Mouse (Mus musculus) embryonic facial prominence, embryonic 10.5 days (tissue): ENCODE data around the gene Gm7233. TPM values are rescaled to one million over a fixed set of nuclear protein-coding genes. Genes with fewer than 3 reads are reported as not detected.
"Not testable (repeated sequence)": the region's sequence is repeated elsewhere in the genome, so short reads cannot be mapped to it uniquely, and the experiment has no call there.

Experiments
- DNase-seq: peaks from one replicate; pipeline ENCODE4 v3.0.0-alpha.2; 2017; ENCODE audit warnings: low spot score
- H3K27ac ChIP-seq: fragments of 300-500 bp; sonication (generic); replicated peaks from 2 replicates; pipeline ENCODE4 v1.5.1; 2016; ENCODE audit warnings: mild to moderate bottlenecking
- H3K27me3 ChIP-seq: fragments of 300-500 bp; sonication (generic); replicated peaks from 2 replicates; pipeline ENCODE4 v1.6.1; 2016; ENCODE audit warnings: low read depth, mild to moderate bottlenecking; ENCODE audit not compliant: poor library complexity, severe bottlenecking
- H3K36me3 ChIP-seq: fragments of 300-500 bp; sonication (generic); replicated peaks from 2 replicates; pipeline ENCODE4 v1.6.1; 2016; ENCODE audit warnings: mild to moderate bottlenecking, moderate library complexity
- H3K4me1 ChIP-seq: fragments of 300-500 bp; sonication (generic); 2 replicates; pipeline ENCODE4 v1.6.1; 2016
- H3K4me3 ChIP-seq: fragments of 300-500 bp; sonication (generic); 2 replicates; pipeline ENCODE4 v1.5.1; 2016; ENCODE audit warnings: mild to moderate bottlenecking, moderate library complexity
- H3K9me3 ChIP-seq: fragments of 300-500 bp; sonication (generic); 2 replicates; pipeline ENCODE4 v1.6.1; 2016; ENCODE audit warnings: mild to moderate bottlenecking
- WGBS: fragments of 180-500 bp; shearing (Covaris S2); methylation state at CpG from one replicate; pipeline ENCODE4 v1.1.7; 2016; 5-methylcytosine and 5-hydroxymethylcytosine counted together
- polyA plus RNA-seq: library from polyadenylated mRNA; unstranded; fragments of >200 nt; fragmentation: Nextera tagmentation; extraction: Ambion mirVana; gene quantifications from 2 replicates; pipeline ENCODE4 v1.2.1, GENCODE M21; 2016

The Gm7233 gene
- polyA plus RNA-seq, result not detected in 2 replicates

GRCm38 (mm10) chr14:43179567-43179966 is at the start of gene Gm7233:
Gene Gm7233, plus strand, starts transcription at chr14:43179867.
- H3K27me3 ChIP-seq, DNase-seq, H3K9me3 ChIP-seq, H3K27ac ChIP-seq, H3K4me3 ChIP-seq, H3K4me1 ChIP-seq, H3K36me3 ChIP-seq: not testable (repeated sequence)
- WGBS, result 79% methylated on average over 5 of the region's 5 CpGs

- H3K4me1 ChIP-seq, H3K9me3 ChIP-seq, H3K27me3 ChIP-seq, H3K4me3 ChIP-seq, DNase-seq, H3K36me3 ChIP-seq, H3K27ac ChIP-seq: not testable (repeated sequence)
- WGBS, result 61% methylated on average over 4 of the region's 4 CpGs
These were observed 12.5 kb upstream of the Gm7233 start for GRCm38 (mm10) chr14:43167189-43167588.

GRCm38 (mm10) chr14:43167942-43168341 is 11.7 kb upstream of the Gm7233 start:
- H3K27me3 ChIP-seq, H3K4me3 ChIP-seq, H3K4me1 ChIP-seq, H3K9me3 ChIP-seq, H3K27ac ChIP-seq, DNase-seq, H3K36me3 ChIP-seq: not testable (repeated sequence)
- WGBS, result no CpG with 5 or more reads among the region's 10 CpGs

- H3K4me1 ChIP-seq, H3K27me3 ChIP-seq, H3K9me3 ChIP-seq, H3K4me3 ChIP-seq, DNase-seq, H3K36me3 ChIP-seq, H3K27ac ChIP-seq: not testable (repeated sequence)
- WGBS, result 24% methylated on average over 1 of the region's 10 CpGs
These were observed 11.0 kb upstream of the Gm7233 start for GRCm38 (mm10) chr14:43168573-43169170.

- H3K9me3 ChIP-seq, H3K27ac ChIP-seq, H3K27me3 ChIP-seq, H3K4me3 ChIP-seq, H3K4me1 ChIP-seq, H3K36me3 ChIP-seq, DNase-seq: not testable (repeated sequence)
- 92% methylated on average over 4 of the region's 4 CpGs for WGBS
These were observed 55.5 kb downstream of the Gm7233 start, which contains the start of gene Gm8122 for GRCm38 (mm10) chr14:43235204-43235603. Gene Gm8122, minus strand, starts transcription at chr14:43235304.

Other genes starting within 250 kb of the Gm7233 start
- not detected in 2 replicates for gene Gm8082, start 186.2 kb upstream of the Gm7233 start, polyA plus RNA-seq
- not detected in 2 replicates for gene Gm10376, start 164.2 kb upstream of the Gm7233 start, polyA plus RNA-seq
- gene Gm8094, start 103.2 kb upstream of the Gm7233 start, polyA plus RNA-seq, result not detected in 2 replicates
- not detected in 2 replicates for gene Gm8104, start 79.3 kb upstream of the Gm7233 start, polyA plus RNA-seq
- not detected in 2 replicates for gene Gm8122, start 55.4 kb downstream of the Gm7233 start, polyA plus RNA-seq
- gene Gm8126, start 78.8 kb downstream of the Gm7233 start, polyA plus RNA-seq, result not detected in 2 replicates
- not detected in 2 replicates for gene Gm9732, start 95.2 kb downstream of the Gm7233 start, polyA plus RNA-seq
- gene Gm8127, start 114.0 kb downstream of the Gm7233 start, polyA plus RNA-seq, result not detected in 2 replicates
- gene 1700001F09Rik, start 167.9 kb downstream of the Gm7233 start, polyA plus RNA-seq, result not detected in 2 replicates
- not detected in 2 replicates for gene Gm8138, start 236.5 kb downstream of the Gm7233 start, polyA plus RNA-seq